Comparison of ENCODE assay signal across 8 mouse cellular contexts in the genomic region with DNA sequence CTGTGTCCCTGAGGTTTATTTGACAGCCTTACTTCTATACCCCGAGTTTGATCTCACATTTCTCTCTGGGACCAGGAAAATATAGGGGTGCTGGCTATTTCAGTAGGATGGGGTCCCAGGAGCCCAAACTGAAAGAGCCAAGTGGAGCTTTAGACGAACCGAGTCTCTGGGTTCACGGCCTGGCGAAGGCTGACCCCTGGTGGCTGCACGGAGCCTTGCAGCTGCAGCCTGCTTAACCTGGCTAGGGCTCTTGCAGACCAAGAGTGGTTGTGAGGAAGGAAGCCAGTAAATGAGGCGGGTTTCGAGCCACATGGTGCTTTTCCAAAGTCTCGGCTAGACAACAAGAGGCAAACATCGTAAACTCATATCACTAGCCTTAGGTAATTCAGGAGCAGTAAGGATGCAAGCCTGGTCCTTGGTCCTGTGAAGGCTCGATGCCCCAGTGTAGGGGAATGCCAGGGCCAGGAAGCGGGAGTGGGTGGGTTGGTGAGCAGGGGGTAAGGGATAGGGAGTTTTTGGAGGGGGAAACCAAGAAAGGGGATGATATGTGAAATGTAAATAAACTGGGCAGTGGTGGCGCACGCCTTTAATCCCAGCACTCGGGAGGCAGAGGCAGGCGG. TPM values are rescaled to one million over a fixed set of nuclear protein-coding genes. Genes with fewer than 3 reads are reported as not detected.
DNase-seq lines count a peak whose midpoint lies in the region; ATAC-seq lines count a peak whose summit lies in the region.

No protein-coding gene starts in this region.

- peak; percentile 84 for DNase-seq in R1 (ENCODE audit: low read depth, low spot score)
- DNase-seq in cerebellum, adult 8-10 months, result peak; percentile 89
- peak; percentile 77 for DNase-seq in induced T-regulatory cell, adult 2 months (ENCODE audit: low read depth)
- DNase-seq in left cerebral cortex, adult 18-20 months (ENCODE audit: low spot score in 2 of 2), result peak; percentile 85 to 90
- peak; percentile 80 to 88 for DNase-seq in right cerebral cortex, postnatal 10 days (ENCODE audit: low spot score in 2 of 2)
- DNase-seq in urinary bladder, postnatal 25 days (ENCODE audit: low spot score), result peak; percentile 77

- ATAC-seq in frontal cortex, adult (ENCODE audit: low TSS enrichment), result peak; percentile 85
- ATAC-seq in megakaryocyte, adult 5-6 weeks (ENCODE audit: poor library complexity, severe bottlenecking), result peak; percentile 99

RNA-seq across cellular contexts. Expression of a gene that starts 25.8 kb away (rescaled TPM):
- total RNA-seq in left cerebral cortex, adult 18-20 months (2021), result 10 to 100 TPM; 15.8 to 16.8 TPM
- total RNA-seq in megakaryocyte, adult 5-6 weeks (2015), result 22.4 and 22.8 TPM in 2 replicates
- total RNA-seq in megakaryocyte, adult 5-6 weeks (2017), result 41.4 and 45.5 TPM in 2 replicates

RNA-seq across cellular contexts. Expression of a gene that starts 28.3 kb away (rescaled TPM):
- not detected for total RNA-seq in left cerebral cortex, adult 18-20 months (2021)
- not detected in 2 replicates for total RNA-seq in megakaryocyte, adult 5-6 weeks (2015)
- not detected in 2 replicates for total RNA-seq in megakaryocyte, adult 5-6 weeks (2017)

Comparison
In these comparisons a context has a peak if more than half of its experiments do, and no peak if none do; other contexts are left out.
1. Peak in every context shown above with its lines: DNase-seq and ATAC-seq.